Mouse (Mus musculus) heart, adult 9 months (tissue): Measurements from ENCODE around the gene Cux1.

Experiments
- DNase-seq, 2 experiments: peaks; one replicate each; pipeline ENCODE4 v3.0.0; 2022; ENCODE audit warnings: low spot score in 2 of 2

Cux1 gene

DNA sequence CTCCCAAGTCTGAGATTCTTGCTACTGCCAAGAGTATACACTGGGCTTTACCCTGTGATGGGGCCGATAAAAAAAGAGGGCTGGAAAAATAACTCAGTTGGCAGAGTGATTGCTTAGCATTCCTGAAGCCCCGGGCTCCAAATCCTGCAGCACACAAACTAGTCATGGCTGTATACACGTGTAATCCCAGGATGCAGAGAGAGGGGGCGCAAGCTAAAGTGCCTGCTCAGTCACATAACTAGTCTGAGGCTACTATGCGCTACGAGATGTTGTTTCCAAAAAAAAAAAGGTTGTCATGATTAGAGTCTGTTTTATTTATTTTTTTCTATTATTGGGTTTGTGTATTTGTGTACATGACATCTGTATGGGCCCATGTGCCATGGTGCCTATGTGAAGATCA, 245.9 kb downstream of the Cux1 start:
- no peak for DNase-seq

DNA sequence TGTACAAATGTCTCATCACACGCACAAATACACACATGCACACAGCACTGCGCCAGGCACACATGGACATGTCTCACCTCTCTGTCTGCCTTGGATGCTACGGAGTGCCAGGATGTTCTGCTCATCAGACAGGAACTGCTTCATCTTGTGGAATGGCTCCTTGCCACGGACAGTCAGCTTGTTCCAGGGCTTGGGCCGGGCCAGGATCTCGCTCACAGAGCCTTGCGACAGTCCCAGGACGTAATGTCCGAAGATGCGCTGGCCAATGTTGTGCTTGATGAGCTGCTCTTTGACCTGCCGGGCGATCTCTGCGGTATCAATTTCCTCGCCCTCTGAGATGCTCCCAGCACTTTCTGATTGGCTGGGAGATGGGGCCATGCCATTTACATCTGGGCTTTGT, 254.7 kb downstream of the Cux1 start:
- DNase-seq, result no peak

DNA sequence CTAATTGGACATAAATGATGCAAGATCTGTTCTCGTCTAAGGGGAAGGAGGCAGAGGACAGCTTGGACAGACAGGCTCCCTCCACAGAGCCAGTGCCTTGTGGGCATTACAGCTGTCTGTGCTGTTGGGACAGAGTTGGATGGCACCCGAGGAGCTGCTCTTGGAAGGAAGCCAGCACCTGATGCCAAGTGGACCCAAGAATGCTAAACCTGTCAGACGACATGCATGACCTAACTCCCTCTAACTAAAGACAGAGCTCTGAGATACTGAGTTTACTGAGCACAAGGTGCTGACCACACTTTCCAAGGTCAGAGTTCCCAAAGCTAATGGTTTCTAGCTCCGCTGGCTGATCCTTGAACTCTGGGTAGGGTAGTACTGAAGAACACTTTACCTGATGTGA, 255.1 kb downstream of the Cux1 start:
- DNase-seq, result no peak

DNA sequence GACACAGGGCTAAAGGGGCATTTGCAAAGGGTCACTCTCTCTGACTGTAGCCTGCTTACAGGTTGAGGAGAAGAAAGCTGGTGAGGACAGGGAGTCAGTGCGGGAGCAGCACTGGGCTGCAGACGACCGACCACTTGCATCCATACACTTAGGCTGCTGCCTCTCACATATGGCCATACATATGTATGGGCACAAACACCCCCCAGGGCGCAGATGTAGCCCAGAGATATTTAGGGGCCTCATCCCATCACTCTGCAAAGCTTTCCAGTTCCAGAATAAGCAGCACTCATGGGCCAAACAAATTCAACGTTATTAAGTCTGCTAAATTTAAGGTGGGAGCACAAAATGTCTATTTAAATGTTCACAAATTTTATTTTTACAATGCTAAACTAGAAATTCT, 261.0 kb downstream of the Cux1 start:
- DNase-seq, result no peak

DNA sequence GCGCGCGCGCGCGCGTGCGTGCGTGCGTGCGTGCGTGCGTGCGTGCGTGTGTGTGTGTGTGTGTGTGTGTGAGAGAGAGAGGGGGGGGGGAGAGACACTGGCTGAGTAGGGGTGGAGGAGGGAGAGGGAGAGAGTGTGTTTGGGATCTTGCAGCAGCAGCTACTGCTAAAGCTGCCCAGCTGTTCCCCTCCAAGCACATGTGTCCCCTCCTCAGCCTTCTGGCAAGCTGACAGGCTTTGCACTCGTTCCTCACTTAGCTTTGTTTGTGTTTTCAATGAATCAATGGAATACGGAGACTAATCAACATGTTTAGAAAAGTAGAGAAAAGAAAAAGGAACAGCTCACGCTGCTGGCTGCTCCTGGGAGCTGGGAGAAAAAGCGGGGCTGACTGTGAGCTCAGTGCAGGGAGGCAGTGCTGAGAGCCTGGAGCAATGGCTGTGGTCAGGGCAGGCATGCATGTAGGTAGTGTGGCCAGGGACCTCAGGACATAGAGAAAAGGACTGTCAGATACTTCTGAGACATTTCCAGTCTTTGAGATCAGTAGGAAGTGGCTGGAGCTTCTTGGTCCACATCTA, 263.8 kb downstream of the Cux1 start:
- no peak for DNase-seq

DNA sequence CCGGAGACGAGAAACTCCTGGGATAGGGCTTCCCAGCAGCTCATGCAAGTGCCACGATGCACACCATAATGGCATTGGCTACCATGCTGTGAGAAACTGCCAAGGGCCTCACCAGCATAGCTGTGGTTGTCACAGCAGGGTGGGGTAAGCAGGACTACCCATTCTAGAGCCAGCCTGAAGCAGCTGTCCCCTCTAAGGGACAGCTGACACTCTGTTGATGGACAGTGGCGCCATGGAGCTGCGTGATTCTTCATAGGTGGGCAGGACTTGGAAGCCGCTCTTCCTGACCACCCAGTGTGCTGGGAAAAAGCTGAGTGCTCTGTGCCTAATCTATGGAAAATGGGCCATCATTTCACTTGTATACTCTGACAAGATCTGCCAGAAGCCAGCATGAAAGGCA, 266.4 kb downstream of the Cux1 start:
- no peak for DNase-seq

DNA sequence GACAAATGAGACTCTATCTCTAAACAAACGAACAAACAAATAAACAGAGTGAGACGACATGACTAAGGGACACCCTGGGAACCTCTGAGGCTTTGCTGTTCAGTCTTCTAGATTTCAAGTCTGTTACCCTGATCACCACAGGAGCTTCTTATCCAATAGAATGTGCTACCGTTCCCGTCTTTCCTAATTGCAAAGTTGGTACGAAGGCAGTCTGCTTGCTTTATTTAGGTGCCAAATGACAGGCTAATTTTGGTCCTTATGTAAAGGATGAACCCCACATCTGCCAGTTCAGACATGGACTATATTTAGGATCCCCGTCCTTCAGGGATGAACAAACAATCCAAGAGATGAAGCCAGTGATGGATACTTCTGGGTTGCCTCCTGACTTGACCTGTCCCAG, 269.6 kb downstream of the Cux1 start:
- DNase-seq, result no peak

DNA sequence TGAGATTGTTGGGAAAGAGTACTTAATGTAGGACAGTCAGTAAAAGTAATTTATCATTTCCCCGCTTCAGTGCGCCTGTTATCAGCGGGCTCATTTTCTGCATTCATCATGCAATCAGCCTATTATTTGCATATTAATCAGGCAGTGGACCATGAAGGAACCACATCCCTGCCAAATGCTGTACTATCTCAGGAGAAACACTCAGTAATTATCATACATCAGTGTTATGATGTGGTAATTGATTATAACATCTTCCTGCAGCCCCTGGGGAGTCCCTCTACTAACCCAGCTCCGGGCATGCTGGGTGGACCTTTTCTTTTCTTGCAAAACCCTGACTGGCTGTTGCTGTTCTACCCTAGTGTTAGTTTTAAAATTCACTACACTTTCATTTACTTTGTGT, 270.4 kb downstream of the Cux1 start:
- no peak for DNase-seq

DNA sequence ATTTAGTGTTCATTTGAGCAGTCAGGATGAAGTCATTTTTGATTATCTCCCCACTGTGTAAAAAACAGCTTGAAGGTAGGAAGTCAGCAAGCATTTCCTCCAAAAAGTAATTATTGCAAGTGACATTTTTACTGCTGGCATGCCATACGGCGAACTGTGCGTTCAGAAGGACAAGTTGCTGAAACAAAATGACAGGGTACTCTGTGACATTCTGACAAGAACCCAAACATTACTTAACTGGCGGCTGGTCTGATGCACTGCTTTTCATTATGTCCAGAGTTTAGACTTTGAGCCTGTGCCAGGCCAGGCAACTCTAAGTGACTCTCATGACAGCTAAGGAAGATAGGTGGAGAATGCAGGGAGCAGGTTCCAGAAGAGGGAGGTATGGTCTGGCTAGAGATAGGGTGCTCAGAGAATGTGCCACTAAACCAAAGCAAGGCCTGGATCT, 274.3 kb downstream of the Cux1 start:
- peak in 1 of 2 experiments; percentile 12 for DNase-seq

DNA sequence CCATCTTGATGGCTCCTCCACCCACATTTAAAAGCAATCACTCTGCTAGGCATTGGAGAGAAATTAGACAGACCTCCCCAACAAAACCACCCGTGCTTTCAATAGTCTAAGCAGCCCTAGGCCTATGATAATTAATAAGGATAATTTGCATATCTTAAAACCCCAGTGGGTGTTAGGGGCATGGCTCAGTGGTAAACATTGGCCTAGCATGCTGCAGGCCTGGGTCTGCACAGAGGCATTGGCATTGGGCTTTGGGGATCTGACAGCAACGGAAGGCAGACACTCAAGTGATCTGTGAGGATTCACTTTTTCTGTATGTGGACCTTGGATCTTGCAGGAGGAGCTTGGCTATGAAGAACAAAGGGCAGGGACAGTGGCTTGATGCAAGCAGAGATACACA, 274.9 kb downstream of the Cux1 start:
- DNase-seq, result no peak

DNA sequence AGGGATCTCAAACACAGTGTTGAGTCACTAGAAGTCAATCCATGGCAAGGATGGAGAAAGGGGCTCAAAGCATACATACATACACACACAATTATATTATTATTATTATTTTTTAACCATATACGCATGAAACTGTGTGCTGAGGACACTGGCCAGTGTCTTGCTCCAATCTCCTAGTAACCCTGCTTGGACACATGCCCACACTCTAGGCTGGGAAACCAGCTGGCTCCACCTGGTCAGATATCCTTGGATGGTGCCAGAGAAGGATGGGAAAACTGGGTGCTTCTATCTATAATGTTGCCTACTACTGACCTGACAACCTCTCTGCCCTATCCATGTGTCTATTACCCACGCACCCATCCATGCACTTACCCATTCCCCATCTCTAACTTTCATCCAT, 275.7 kb downstream of the Cux1 start:
- DNase-seq, result no peak

DNA sequence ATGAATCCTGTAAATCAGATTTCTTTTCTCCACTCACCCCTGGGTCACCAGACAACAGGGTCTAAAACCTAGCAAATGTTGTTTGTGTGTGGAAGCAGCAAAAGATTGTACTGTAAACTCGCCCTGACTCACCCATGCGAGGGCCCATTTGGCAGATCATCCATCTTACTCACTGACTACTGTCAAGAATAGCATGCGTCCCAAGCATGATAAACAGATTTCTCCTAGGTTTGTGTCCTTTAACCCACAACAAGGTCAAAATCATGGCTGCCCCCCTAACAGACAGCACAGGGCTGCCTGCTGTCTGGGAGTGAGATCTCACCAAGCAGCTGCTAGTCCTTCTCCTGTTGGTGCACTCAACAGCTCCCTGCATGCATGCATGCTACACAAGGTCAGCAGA, 277.5 kb downstream of the Cux1 start:
- DNase-seq, result no peak

DNA sequence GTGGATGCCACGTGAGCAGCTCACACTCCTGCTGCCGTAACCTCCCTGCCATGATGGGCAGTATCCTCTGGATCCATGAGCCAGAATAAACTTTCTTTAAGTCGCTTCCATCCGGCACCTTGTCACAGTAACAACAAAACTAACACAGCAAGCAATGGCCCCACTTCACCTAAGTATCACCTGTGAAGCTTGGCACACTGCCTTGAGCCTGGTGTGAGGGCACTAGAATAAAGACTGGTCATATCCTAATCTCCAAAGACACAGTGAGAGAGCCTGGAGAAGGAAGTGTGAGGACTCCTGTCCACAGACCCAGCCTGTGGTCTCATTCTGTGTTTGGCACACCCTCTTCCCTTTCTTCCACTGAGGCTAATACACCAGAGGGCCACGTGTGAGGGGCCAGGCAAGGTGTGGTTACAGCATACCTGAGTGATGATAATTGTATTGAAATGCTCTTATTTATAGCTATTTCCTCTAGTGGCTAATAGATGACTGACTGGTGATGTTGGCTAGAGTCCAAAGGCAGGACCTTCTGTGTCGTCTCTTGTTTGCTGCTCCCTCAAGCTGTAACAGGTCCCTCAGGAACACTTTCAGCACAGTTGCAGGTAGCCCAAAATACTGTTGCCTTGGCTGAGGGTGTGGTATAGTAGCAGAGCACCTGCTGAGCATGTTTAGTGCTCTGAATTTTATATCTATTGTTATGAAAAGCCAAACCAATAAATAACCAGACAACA, 278.8 kb downstream of the Cux1 start:
- DNase-seq, result no peak

DNA sequence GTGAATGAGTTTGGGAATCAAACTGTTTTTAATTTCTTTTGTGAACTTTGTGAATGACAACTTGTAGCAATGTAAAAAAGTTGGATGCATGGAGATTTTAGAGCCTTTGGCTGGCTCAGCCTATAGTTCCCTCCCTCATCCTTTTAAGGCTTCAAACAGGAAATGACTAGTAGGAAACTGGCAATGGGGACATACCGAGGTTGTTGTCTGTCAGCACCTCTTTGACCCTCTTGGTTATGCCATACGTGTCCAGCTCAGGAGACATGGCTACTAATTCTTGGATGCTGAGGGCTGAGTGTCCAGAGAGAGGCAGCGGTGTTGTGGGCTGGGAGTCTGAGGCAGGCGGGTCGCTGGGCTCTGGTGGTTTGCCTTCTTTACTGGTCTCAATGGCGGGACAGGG, 280.7 kb downstream of the Cux1 start:
- DNase-seq, result no peak

DNA sequence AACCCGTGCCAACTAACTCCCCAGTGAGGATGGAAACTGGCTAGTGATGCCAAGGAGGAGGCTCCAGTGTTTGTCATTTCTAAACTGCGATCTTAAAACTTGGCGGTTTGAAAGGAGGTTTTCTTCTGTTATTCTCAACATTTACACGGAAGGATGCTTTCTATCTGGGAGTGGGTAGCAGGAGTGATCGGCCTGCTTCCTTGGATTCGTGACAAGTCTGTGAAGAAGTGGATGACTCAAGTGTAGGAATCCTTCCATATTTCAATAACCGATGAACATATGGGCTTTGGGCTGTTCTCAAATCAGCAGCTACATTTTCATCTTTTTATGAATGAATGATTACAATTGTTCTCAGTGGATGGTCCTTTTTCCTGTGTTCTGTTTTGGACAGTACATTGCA, 282.2 kb downstream of the Cux1 start:
- DNase-seq, result no peak

DNA sequence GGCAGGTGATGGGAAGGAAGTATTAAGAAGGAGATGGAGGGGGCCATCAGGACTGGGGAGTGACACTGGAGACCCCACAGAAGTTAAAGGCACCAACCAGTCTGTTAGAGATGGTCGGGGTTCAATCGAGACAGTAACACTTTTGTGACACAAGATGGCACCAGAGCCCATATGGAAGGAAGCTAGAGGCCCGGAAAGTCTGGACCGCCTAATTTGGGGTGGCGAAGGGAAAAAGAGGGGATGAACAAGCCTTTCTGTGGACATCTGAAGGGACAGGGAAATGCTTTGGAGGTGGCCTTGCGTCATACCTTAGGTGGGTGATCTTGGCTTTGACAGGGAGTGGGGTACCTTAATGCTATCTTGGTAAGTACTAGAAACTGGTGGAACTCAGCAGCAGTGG, 285.9 kb downstream of the Cux1 start:
- DNase-seq, result no peak

DNA sequence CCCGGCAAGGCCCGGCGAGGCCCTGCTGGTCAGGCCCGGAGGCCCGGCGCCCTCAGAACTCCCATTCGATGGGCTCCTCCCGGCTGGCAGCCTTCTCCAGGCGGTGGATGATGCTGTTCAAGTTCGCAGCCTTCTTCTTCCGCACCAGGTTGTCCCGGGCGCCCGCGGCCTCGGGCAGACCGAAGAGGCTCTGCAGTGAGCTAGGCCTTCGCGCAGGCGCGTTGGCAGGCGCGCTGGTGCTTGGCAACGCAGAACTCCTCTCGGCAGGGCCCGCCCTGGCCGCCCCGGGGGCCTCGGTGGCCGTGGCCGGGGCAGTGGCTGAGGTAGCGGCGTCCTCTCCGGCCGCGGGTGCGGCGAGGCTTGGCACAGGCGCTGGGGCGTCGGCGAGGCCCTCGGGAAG, 292.6 kb downstream of the Cux1 start:
- DNase-seq, result no peak

DNA sequence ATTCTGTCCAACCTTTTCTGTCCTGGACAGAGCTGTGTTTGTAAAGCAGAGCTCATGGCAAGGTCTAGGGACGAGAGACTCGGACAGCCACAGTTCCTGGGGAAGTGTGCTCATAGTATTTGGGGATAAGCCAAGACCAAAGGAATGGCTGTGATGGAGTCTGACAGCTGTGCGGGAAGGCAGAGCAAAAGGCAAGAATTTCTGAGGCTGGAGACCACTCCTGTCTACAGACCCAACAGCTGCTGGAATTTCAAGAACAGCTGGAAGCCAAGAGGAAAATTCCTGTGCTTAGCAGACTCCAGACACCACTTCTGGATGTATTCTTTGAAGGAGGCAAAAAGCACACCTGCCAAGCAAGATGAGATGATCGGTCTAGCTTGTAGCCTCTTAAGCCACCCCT, 297.4 kb downstream of the Cux1 start:
- DNase-seq, result no peak

DNA sequence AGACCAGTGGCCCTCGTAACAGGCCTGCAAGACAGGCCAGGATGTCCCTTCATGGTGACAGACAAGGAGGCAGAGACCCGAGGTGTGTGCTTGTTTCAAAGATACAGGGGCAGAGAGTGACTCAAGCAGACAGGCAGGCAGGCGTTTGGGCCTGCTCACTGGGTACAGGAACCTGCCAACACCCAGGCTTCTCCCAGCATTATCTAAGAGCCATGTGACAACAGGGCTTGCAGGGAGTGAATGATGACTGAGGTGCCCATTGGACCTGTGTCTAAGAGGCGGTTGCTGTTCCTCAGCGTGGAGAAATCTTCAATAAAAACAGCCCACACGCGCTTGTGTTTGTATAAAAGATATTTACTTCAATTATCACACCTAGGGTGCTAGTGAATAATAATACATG, 301.2 kb downstream of the Cux1 start:
- no peak for DNase-seq

DNA sequence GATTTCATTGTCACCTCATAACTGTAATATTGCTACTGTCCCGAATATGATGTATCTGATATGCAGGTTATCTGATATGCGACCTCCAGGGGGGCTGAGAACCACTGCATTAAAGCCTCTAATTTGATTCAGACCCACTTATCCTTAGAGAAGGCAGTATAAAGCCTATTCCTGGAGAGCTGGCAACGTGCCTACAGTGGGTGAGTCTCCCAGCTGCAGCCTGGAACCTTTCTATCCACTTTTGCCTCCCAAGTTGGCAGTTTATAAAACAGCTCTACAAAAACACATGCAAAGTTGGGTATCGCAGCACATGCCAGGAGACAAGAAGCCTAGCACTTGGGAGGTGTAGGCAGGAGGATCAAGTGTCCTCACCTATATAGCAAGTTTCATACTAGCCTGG, 303.9 kb downstream of the Cux1 start:
- DNase-seq, result no peak

DNA sequence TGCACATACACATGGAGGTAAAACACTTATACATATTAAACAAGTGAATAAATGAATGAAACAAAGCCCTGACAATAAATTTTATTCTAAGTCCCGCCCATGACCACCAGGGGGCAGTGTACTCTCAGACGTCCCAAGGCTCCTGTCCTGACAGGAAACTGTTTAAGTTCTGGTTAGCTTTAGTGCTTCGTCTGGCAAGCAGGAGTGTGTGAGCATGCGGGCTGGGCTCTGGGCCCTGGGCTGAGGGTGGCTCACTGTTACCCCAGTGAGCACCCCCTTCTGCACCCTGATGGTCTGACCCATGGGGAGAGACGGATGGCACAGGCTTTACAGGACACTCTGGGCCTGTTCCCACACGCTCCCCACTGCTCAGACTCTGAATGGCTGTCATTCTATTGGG, 308.4 kb downstream of the Cux1 start:
- peak; percentile 20 to 48 for DNase-seq

DNA sequence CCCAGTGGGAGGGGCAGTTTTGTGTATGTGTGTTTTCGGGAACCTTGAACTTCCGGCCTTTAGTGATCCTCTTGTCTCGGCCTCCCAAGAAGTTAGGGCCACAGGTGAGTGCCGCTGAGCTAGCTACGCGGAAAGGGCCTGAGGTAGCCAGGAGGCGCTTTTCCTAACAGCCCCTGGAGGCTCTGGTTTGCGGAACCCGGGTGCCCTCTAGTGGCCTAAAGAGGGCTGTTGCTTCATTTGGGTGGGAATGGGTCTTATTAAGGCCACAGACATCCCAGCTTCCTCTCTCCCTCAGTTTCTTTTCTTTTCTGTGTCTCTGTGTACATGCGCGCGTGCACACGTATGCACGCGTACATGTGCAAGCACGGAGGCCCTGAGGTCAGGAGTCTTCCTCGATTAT, 314.4 kb downstream of the Cux1 start:
- DNase-seq, result peak; percentile 61 to 65

DNA sequence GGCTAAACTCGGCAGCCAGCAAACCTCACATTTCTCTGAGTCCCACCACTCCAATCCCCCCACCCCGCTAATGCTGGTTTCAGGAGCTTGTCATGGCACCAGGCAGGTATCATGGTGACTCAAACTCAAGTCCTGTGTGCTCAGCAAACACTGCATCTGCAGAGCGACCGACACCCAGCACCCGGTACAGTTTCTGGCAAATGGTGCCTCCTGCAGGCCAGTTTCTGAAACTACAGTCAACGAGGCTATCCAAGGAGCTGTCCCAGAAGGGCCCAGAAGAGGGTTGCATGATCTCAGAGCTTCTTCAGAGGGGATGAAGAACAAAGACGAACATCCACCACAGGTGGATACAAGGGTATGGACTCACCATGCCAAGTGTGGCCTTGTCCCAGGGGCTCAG, 316.3 kb downstream of the Cux1 start:
- DNase-seq, result no peak

DNA sequence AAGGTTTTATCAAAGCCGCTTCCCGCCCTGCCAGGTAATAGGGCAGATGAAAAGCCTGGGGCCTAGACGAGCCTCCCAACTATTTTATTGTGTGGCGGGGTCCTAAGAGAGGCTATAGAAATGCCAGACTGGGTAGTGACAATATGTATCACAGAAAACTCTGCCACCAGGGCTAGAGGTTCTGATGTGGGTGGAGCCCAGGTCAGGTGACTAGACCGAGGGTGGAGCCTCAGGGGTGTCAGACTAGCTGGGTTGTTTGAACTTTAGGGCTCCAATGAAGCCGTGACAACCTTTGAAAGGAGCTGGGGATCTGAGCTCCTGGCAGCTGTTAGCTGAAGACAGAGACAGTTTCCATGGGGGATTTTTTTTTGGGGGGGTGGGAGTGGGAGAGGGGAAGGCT, 318.8 kb downstream of the Cux1 start:
- no peak for DNase-seq
